Mouse (Mus musculus) mouse embryonic stem cell (cell line): ENCODE data around the gene 1700022I11Rik.

ENCODE experiments used
- in situ Hi-C, 2 experiments: fragments of 300-500 bp; cut with MboI; formaldehyde crosslinking; loops; 1 replicate in 1 of 2; 3 replicates in 1 of 2; pipeline ENCODE4 v1.14.3; 2019 to 2020; ENCODE audit warnings: low sequenced_read_pairs in 2 of 2, low pct_unique_long_range_greater_than_20kb in 1 of 2, mixed read lengths in 1 of 2; ENCODE audit not compliant: unreplicated experiment in 1 of 2

1700022I11Rik gene

DNA sequence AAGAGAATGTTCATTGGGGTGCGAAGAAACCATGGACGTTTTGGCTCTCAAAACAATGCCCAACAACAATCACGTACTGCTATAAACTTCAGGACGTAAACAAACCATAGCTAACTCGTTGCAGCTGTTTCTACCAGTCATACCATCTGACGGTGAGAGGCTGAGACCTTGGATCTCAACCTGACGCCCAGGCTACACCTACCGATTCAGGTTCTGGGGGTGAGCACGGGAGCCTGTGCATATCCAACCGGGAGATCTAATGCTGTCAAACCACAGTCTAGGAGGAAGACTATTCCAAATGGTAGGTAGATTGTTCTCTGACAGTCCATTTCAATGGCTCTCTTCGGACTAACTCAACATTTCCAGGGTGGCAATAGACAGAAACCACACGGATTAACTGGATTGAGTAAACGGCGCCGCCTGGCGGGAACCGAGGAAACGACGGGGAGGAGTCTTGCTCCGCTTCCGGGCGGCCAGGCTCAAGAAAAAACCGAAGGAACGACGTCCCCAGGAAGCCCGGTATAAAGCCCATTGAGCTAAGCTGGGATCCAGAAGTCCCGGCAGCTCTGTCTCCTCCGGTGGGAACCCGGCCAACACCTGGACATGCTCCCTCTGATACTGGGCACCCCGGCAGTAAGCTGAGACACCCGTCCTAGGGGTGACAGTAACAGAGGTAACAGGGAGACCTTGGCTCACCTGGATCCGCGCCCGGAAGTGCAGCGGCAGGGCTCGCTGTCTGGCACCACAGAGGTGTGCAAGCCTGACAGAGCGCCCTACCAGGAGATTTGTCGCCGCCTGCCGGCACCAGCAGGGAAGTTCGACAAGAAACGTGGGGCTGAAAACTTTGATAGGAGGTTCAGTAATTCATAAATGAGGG, 55.9 kb downstream of the 1700022I11Rik start, which contains the start of gene Pigo:
Pigo (minus strand) TSS at position 736 of the 877 bp plus-strand sequence.
- in situ Hi-C loops, result no loop called here

DNA sequence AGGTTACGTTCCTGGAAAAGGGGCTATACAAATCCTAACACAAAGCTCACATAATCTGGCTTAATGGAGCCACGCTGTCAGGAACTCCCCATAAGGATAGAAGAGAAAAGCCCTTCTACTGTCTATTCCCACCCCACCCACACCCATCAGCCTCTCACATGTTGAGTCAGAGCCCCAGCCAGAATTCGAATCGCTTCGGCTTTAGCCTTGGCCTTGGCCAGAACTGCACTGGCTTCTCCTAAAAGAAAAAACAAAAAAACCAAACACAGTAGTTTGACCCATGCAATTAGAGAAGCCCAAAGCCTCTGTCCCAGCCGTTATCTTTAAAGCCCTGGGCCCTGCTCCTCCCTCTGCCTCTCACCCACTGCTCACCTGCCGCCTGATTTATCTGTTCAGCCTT, 59.7 kb downstream of the 1700022I11Rik start:
- in situ Hi-C loops, result no loop called here

DNA sequence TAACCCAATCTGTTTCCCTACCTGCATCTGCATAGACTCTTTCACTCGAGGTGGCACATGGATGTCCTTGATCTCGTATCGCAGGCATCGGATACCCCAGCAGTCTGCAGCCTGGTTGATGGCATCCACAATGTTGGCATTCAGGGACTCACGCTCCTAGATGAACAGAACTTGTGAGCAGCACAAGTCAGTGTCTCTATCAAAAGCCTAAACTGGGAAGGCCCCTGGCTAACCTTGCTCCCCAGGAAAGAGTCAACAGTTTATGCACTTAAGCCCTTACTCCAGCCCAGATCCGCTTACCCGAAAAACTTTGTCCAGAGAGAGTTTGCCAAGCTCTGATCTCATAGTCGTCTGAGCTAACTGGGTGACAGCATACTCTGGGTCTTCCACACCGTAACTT, 60.3 kb downstream of the 1700022I11Rik start:
- in situ Hi-C loops, result no loop called here

DNA sequence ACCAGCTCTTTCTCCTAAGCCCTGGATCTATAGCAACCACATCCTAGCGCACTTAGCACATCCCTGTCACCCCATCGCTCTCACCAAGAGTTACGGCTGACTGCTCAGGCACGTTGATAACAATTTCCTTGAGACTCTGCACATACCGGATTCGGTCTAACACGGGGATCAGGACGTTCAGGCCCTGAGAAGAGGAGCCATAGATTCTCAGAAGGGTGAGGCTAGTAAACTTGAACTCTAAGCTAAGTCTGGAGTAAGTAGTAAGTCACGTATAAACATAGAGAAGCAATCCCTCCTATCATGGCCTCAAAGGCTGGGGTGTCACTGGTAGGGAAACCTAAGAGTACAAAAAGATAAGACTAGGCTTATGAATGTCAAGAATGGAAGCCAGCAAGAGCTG, 60.9 kb downstream of the 1700022I11Rik start:
- in situ Hi-C loops, result no loop called here

DNA sequence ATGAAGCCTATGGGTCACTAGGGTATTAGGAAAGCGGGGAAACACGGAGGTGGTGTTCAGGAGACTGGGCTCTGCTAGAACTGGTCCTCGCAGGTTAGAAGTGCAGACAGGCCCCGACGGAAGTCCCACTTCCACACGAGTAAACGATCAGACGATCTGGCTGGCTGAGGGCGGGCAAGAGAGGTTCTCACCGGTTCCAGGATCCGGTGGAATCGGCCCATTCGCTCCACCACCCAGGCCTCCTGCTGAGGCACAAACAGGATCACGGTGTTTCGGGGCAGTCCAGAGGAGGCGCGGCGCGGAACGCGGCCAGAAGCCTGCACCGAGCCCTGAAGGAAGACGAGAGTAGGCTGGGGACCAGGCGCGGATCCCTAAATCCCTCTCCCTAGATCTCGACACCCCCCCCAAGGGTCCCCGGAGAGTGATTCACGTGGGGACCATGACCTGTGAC, 61.4 kb downstream of the 1700022I11Rik start:
- in situ Hi-C loops, result no loop called here

DNA sequence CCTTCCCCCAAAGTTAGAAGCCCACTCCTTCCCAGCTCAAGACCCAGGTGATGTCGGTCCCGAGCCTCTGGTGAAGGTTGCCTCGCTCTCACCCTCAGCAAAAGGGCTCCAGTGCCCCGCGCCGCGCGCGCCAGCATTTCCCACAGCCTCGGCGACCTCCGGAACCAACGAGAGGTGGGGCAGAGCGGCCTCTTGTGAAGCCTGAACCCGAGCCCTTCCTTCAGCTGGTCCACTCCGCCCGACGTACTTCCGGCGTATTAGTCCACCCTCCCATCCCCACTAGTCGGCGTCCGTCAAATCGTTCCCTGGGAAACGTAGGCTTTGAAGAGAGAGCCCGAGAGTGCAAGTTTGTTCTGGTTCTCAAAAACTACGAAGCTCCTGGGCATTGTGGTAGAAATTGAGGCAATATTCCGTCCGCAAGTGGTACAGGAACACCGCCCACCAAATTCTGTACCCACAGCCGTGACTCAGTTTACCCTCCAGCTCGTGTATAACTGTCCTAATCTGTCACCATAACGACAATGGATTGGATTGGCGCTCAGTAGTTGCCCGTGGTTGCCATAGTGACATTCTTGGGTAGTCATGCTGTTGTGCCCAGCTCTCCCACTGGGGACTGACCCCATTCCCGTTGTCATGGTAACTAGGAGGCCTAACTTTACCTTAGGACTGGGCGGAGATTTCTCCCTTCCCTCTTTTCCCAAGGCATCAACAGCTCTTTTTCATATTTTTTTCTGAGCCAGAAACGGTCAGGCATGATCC, 62.0 kb downstream of the 1700022I11Rik start, which contains the start of gene Stoml2:
Stoml2 (minus strand) TSS at position 474 of the 759 bp plus-strand sequence.
- in situ Hi-C loops, result no loop called here

DNA sequence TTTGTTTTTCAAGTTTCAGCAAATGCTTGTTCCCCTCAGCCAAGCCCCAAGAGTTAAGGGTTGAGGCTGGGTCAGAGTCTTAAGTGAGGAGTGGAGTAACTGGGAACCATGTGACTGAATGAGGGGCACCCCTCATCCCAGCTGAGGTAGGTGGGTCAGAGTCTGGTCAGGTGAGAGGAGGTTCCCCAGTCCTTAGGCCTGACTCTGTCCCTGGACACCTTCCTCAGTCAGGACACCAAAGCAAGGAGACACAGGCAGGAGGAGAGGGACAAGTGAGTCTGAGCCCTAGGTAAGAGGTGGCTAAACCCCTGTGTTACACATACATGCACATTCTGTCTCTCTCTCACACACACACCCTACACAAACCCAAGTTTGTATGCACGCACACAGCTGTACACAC, 63.1 kb downstream of the 1700022I11Rik start:
- in situ Hi-C loops, result no loop called here
